Mouse (Mus musculus) T-helper 1 cell (primary cell): Measurements from ENCODE around the gene Srpr.

Experiments
- in situ Hi-C: fragments of 300-600 bp; cut with MboI, MseI; formaldehyde crosslinking; loops from one replicate; pipeline ENCODE4 v1.15.1; 2025; ENCODE audit warnings: high pct_unique_total_duplicates

Srpr gene

GRCm38 (mm10) chr9:35199772-35200471 is at the start of gene Srpr, which contains the start of gene Tirap:
Srpr (plus strand) TSS chr9:35200175.
Tirap (minus strand) TSS chr9:35200291.
- in situ Hi-C loops, result loop anchor here (25.0 kb wide), 1 partner anchor 1562 kb away; the partner anchor contains the start of gene Stt3a

- in situ Hi-C loops, result no loop called here
These were observed 47.1 kb upstream of the Srpr start for GRCm38 (mm10) chr9:35152923-35153322.

- in situ Hi-C loops, result no loop called here
These were observed 43.8 kb upstream of the Srpr start for GRCm38 (mm10) chr9:35156002-35156710.

DNA sequence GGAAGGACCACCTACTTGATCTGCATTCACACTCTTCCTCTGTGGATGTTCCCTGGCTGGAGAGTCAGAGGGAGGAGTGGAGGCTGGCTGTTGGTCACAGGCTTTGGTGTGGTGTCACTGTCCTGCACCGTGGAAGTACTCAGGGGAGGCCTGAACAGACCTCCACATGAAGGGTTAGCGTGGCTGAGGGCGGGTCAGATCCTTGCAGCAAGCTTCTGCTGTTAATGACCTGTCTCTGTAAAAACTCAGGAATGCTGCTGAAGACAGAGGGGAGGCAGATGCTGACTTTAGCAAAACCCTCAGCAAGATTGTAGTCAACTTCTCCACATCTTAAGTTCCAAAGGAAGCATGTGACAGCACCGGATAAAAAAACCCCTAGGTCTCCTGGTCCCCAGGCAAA is 43.1 kb upstream of the Srpr start:
- in situ Hi-C loops, result no loop called here

DNA sequence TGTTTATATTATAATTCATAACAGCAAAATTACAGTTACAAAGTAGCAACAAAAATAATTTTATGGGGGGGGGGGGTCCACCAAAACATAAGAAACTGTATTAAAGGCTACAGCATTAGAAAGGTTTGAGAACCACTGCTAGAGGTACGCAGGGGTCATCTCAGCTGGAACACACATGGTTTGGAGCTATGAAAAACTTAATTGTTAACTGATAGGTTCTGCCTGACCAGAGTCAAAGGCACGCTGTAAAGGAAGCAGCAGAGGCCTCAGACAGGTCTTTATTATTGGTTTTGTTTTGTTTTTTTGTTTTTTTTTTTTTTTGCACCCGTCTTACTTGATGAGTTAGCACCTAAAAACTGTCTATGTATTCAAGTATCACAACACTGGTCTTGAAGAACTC is 41.5 kb upstream of the Srpr start:
- in situ Hi-C loops, result no loop called here

GRCm38 (mm10) chr9:35160662-35161061 is 39.3 kb upstream of the Srpr start:
- in situ Hi-C loops, result loop anchor here (5.0 kb wide), 2 partner anchors 173 to 658 kb away; no protein-coding TSS in a partner anchor

DNA sequence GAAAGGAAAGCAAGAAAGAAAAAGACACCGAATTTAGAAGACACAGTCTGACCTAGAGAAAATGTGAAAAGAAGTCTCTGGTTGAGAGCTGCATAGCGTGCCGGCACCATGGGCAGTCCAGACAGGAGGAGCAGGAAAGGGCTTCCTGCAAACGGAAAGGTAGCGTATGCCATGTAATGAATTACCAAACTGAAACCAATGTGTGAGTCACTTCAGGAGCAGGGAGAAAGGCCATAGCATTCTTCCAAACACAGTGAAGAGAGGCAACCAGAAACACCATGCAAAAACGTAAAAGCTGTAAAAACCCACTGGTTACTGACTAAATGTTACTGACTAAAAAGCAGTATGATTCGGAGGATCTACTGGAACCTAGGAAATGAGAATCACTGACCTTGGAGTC is 38.3 kb upstream of the Srpr start:
- in situ Hi-C loops, result loop anchor here (5.0 kb wide), 2 partner anchors 174 to 659 kb away; no protein-coding TSS in a partner anchor

- in situ Hi-C loops, result loop anchor here (5.0 kb wide), 2 partner anchors 176 to 661 kb away; no protein-coding TSS in a partner anchor
These were observed 36.8 kb upstream of the Srpr start for GRCm38 (mm10) chr9:35163011-35163690.

- in situ Hi-C loops, result loop anchor here (5.0 kb wide), 2 partner anchors 177 to 662 kb away; no protein-coding TSS in a partner anchor
These were observed 35.7 kb upstream of the Srpr start for GRCm38 (mm10) chr9:35164142-35164874.

DNA sequence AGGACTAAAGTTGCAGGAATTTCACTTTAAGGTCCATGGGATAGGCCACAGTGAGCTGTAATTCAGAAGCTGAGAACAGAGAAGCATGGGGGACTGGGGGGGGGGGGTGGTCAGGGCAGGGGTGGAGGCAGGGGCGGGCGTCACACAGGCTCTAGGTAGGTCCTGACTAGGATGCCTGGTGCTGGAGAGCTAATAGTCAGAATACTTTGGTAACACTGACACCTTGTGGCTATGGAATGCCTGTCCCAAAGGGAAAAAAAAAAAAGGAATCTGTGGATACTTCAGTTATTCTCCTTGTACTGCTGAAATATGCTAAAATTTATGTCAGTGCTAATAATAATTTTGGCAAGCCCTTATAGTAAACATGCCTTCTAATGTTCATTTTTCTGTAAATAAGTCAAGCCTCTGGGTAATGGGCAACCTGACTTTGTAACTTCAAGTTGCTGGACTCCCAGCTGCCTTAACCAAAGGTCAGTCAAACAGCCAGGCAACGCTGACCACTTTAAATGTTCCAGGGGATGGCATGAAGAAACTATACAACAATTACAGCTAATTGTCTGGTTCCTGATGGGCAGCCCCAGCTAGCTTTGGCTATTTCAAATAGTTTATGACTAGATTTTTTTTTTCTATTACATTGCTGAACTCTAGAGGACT is 33.7 kb upstream of the Srpr start:
- in situ Hi-C loops, result no loop called here

GRCm38 (mm10) chr9:35166798-35167635 is 33.0 kb upstream of the Srpr start:
- in situ Hi-C loops, result no loop called here

DNA sequence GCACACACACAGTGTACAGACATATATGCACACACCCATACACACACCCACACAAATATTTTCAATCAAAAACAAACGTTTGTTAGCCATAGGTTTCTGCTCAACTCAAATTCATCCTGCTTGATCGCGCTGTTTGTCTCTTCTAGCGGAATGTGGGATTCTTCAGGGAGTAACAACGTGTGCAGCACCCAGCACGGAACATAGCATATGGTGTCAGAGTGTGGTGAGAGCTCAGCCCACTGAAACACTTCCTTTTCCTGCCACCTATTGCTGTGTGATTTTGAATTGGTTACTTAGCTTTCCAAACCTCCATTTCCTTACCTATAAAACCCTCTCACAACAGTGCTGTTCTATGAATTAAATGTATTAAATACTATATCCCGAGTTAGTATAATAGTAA is 29.9 kb upstream of the Srpr start:
- in situ Hi-C loops, result no loop called here

- in situ Hi-C loops, result no loop called here
These were observed 26.6 kb upstream of the Srpr start for GRCm38 (mm10) chr9:35173331-35173730.

- in situ Hi-C loops, result no loop called here
These were observed 24.5 kb upstream of the Srpr start, which contains the start of gene Dcps for GRCm38 (mm10) chr9:35175251-35176123. Dcps (minus strand) TSS chr9:35176061.

- in situ Hi-C loops, result no loop called here
These were observed 23.8 kb upstream of the Srpr start for GRCm38 (mm10) chr9:35176124-35176659.

GRCm38 (mm10) chr9:35182832-35183231 is 17.1 kb upstream of the Srpr start:
- in situ Hi-C loops, result no loop called here

- in situ Hi-C loops, result no loop called here
These were observed 16.6 kb upstream of the Srpr start for GRCm38 (mm10) chr9:35183359-35183758.

DNA sequence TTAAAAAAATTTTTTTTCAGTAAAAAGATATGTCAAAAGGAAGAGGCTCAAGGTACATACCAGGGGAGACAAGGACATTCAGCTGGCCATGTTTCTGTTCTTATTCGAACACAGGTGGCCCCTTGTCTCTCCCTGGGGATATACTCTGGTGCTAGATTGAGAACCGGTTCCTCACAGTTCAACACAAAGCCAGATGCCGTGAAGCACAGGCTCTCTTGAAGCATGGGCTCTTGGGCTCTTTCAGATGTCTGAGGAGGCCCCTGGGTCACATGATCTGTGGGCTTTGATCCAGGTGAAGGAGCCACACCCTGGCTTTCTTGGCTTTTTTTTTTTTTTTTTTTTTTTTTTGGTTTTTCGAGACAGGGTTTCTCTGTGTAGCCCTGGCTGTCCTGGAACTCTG is 13.5 kb upstream of the Srpr start:
- in situ Hi-C loops, result no loop called here
